Mouse (Mus musculus) kidney, adult 11 months (tissue): ENCODE measurements around the gene Rpl19.

ENCODE experiments used
- DNase-seq: peaks from one replicate; pipeline ENCODE4 v3.0.0; 2022

Gene Rpl19

GRCm38 (mm10) chr11:98024516-98024915 is 2.0 kb upstream of the Rpl19 start:
- no peak for DNase-seq

GRCm38 (mm10) chr11:98026248-98026569 is 301 bp upstream of the Rpl19 start:
- DNase-seq, result no peak

GRCm38 (mm10) chr11:98027297-98027688 is 783 bp downstream of the Rpl19 start:
- no peak for DNase-seq

GRCm38 (mm10) chr11:98027785-98028184 is 1.3 kb downstream of the Rpl19 start:
- DNase-seq, result no peak

GRCm38 (mm10) chr11:98030701-98031442 is 4.4 kb downstream of the Rpl19 start:
- DNase-seq, result no peak

GRCm38 (mm10) chr11:98031443-98031770 is 4.9 kb downstream of the Rpl19 start:
- DNase-seq, result peak; percentile 44

- no peak for DNase-seq
Measured at GRCm38 (mm10) chr11:98034061-98034460, 7.6 kb downstream of the Rpl19 start.

- DNase-seq, result no peak
Measured at GRCm38 (mm10) chr11:98034840-98035239, 8.3 kb downstream of the Rpl19 start.

GRCm38 (mm10) chr11:98035977-98036377 is 9.5 kb downstream of the Rpl19 start:
- no peak for DNase-seq

- DNase-seq, result no peak
Measured at GRCm38 (mm10) chr11:98037871-98038270, 11.4 kb downstream of the Rpl19 start.

- DNase-seq, result no peak
Measured at GRCm38 (mm10) chr11:98040975-98041374, 14.5 kb downstream of the Rpl19 start.

GRCm38 (mm10) chr11:98042741-98043140 is 16.2 kb downstream of the Rpl19 start:
- DNase-seq, result no peak

GRCm38 (mm10) chr11:98044074-98044473 is 17.6 kb downstream of the Rpl19 start:
- no peak for DNase-seq

- DNase-seq, result no peak
Measured at GRCm38 (mm10) chr11:98045596-98045995, 19.1 kb downstream of the Rpl19 start.

- no peak for DNase-seq
Measured at GRCm38 (mm10) chr11:98046466-98046865, 20.0 kb downstream of the Rpl19 start.

GRCm38 (mm10) chr11:98047745-98048144 is 21.2 kb downstream of the Rpl19 start:
- DNase-seq, result no peak

- no peak for DNase-seq
Measured at GRCm38 (mm10) chr11:98049672-98050519, 23.4 kb downstream of the Rpl19 start.

- no peak for DNase-seq
Measured at GRCm38 (mm10) chr11:98050520-98050815, 24.0 kb downstream of the Rpl19 start.

- DNase-seq, result no peak
Measured at GRCm38 (mm10) chr11:98050940-98051339, 24.4 kb downstream of the Rpl19 start.

- DNase-seq, result no peak
Measured at GRCm38 (mm10) chr11:98051611-98052128, 25.2 kb downstream of the Rpl19 start.

GRCm38 (mm10) chr11:98052129-98052988 is 25.8 kb downstream of the Rpl19 start:
- no peak for DNase-seq

GRCm38 (mm10) chr11:98052989-98053834 is 26.7 kb downstream of the Rpl19 start, which contains the start of gene Stac2:
TSS of gene Stac2 (minus strand) at chr11:98053462.
- peak; percentile 43 for DNase-seq
